Comparison of ENCODE assay signal across 8 mouse cellular contexts in genomic region chr2:170507734-170508133, GRCm38 (mm10). TPM values are rescaled to one million over a fixed set of nuclear protein-coding genes. Genes with fewer than 3 reads are reported as not detected.
A peak's percentile ranks its signal among the peaks of the same experiment; 100 is the strongest.
DNase-seq lines count a peak whose midpoint lies in the region; ATAC-seq and TF ChIP-seq lines count a peak whose summit lies in the region.

No protein-coding gene starts in this region.

- no peaks in the 10 kb centered on the region for H3K27me3 ChIP-seq in midbrain, embryonic 11.5 days (ENCODE audit: control insufficient read depth, insufficient read depth, low read length)
- no peaks in the 10 kb centered on the region for H3K27me3 ChIP-seq in midbrain, embryonic 15.5 days (replicated peaks)
- 0 out of 2 replicates have a peak, but pooled peaks cover under 1% of the 10 kb centered on the region for H3K27me3 ChIP-seq in kidney, postnatal 0 days (ENCODE audit: insufficient read depth, low read length)
- 0 out of 2 replicates have a peak, but pooled peaks cover 5% of the 10 kb centered on the region for H3K27me3 ChIP-seq in liver, embryonic 13.5 days

- WGBS in midbrain, embryonic 11.5 days = 6% methylated on average over 10 of the region's 10 CpGs
- 7% methylated on average over 10 of the region's 10 CpGs for WGBS in midbrain, embryonic 15.5 days
- 7% methylated on average over 10 of the region's 10 CpGs for WGBS in kidney, postnatal 0 days
- 3% methylated on average over 10 of the region's 10 CpGs for WGBS in liver, embryonic 13.5 days (ENCODE audit: insufficient replicate concordance)

- DNase-seq in midbrain, embryonic 11.5 days (ENCODE audit: low spot score, missing footprints) = peak; percentile 99
- peak; percentile 84 to 88 for DNase-seq in cerebellum, adult 18-20 months
- DNase-seq in frontal cortex, postnatal 14 days (ENCODE audit: low spot score in 2 of 2) = peak; percentile 62 to 86
- DNase-seq in kidney, postnatal 0 days (ENCODE audit: low spot score) = peak; percentile 93
- DNase-seq in liver, embryonic 13.5 days = peak; percentile 44
- DNase-seq in ovary, postnatal 36 days (ENCODE audit: low spot score) = peak; percentile 73
- peak; percentile 76 for DNase-seq in thymus, postnatal 14 days

- ATAC-seq in midbrain, embryonic 11.5 days (ENCODE audit: low FRiP score) = 0 out of 2 replicates have a peak, but pooled peaks have one; percentile 43
- no peak for ATAC-seq in midbrain, embryonic 15.5 days (replicated peaks)
- ATAC-seq in kidney, postnatal 0 days (replicated peaks; ENCODE audit: low FRiP score, low read depth) = no peak
- no peak for ATAC-seq in liver, embryonic 13.5 days (ENCODE audit: low read depth)

- H3K9ac ChIP-seq in midbrain, embryonic 11.5 days (ENCODE audit: low read length) = no peak overlapping the region
- H3K9ac ChIP-seq in midbrain, embryonic 15.5 days = no peak overlapping the region
- H3K9ac ChIP-seq in kidney, postnatal 0 days (ENCODE audit: low read depth, low read length) = no peak overlapping the region
- no peak overlapping the region for H3K9ac ChIP-seq in liver, embryonic 13.5 days

- H3K27ac ChIP-seq in midbrain, embryonic 11.5 days (ENCODE audit: low read depth, low read length) = no peak overlapping the region
- H3K27ac ChIP-seq in midbrain, embryonic 15.5 days = no peak overlapping the region
- H3K27ac ChIP-seq in kidney, postnatal 0 days = no peak overlapping the region
- H3K27ac ChIP-seq in liver, embryonic 13.5 days = no peak overlapping the region

- H3K4me3 ChIP-seq in midbrain, embryonic 11.5 days (ENCODE audit: low read depth, low read length) = no peak overlapping the region
- no peak overlapping the region for H3K4me3 ChIP-seq in midbrain, embryonic 15.5 days
- no peak overlapping the region for H3K4me3 ChIP-seq in kidney, postnatal 0 days (replicated peaks; ENCODE audit: low read depth, low read length)
- no peak overlapping the region for H3K4me3 ChIP-seq in liver, embryonic 13.5 days (replicated peaks)

- H3K9me3 ChIP-seq in midbrain, embryonic 11.5 days (ENCODE audit: control insufficient read depth, low read length) = no peaks in the 10 kb centered on the region
- H3K9me3 ChIP-seq in midbrain, embryonic 15.5 days = no peaks in the 10 kb centered on the region
- H3K9me3 ChIP-seq in kidney, postnatal 0 days (replicated peaks; ENCODE audit: low read length) = no peaks in the 10 kb centered on the region
- H3K9me3 ChIP-seq in liver, embryonic 13.5 days (replicated peaks) = no peaks in the 10 kb centered on the region

- TF ChIP-seq CTCF in kidney, postnatal 0 days (IDR thresholded peaks at IDR 0.05; ENCODE audit: low read depth) = peak; percentile 93

- no peaks in the 10 kb centered on the region for H3K36me3 ChIP-seq in midbrain, embryonic 11.5 days (ENCODE audit: control insufficient read depth, insufficient read depth, low read length)
- no peaks in the 10 kb centered on the region for H3K36me3 ChIP-seq in midbrain, embryonic 15.5 days (replicated peaks)
- no peaks in the 10 kb centered on the region for H3K36me3 ChIP-seq in kidney, postnatal 0 days (ENCODE audit: insufficient read depth, low read length)
- H3K36me3 ChIP-seq in liver, embryonic 13.5 days = no peaks in the 10 kb centered on the region

- peaks cover 13% of the 10 kb centered on the region; the same call in 1 of the 2 replicates for H3K4me1 ChIP-seq in midbrain, embryonic 11.5 days (ENCODE audit: control insufficient read depth, insufficient read depth, low read length)
- peaks cover 25% of the 10 kb centered on the region for H3K4me1 ChIP-seq in midbrain, embryonic 15.5 days
- peaks cover 9% of the 10 kb centered on the region; the same call in 1 of the 2 replicates for H3K4me1 ChIP-seq in kidney, postnatal 0 days (replicated peaks; ENCODE audit: insufficient read depth, low read length)
- H3K4me1 ChIP-seq in liver, embryonic 13.5 days (replicated peaks) = peaks cover 28% of the 10 kb centered on the region

- no peak overlapping the region for H3K4me2 ChIP-seq in midbrain, embryonic 11.5 days
- H3K4me2 ChIP-seq in midbrain, embryonic 15.5 days = no peak overlapping the region
- no peak overlapping the region for H3K4me2 ChIP-seq in kidney, postnatal 0 days (ENCODE audit: low read length)
- no peak overlapping the region for H3K4me2 ChIP-seq in liver, embryonic 13.5 days

RNA-seq across cellular contexts. Expression of gene Cyp24a1, which starts 10.8 kb away (rescaled TPM):
- polyA plus RNA-seq in midbrain, embryonic 11.5 days (2014; fragmentation: Nextera tagmentation; extraction: Ambion mirVana) = 0.05 and 0.07 TPM in 2 replicates
- polyA plus RNA-seq in midbrain, embryonic 15.5 days (2015; fragmentation: Nextera tagmentation; extraction: Ambion mirVana) = 0.09 and 0.14 TPM in 2 replicates
- 7.4 TPM in 2 replicates for polyA plus RNA-seq in kidney, postnatal 0 days (2015; fragmentation: Nextera tagmentation; extraction: Ambion mirVana)
- polyA plus RNA-seq in liver, embryonic 13.5 days (2015; fragmentation: Nextera tagmentation; extraction: Ambion mirVana) = 0.02 TPM in 1 of 2 replicates, not detected in the other

RNA-seq across cellular contexts. Expression of gene Pfdn4, which starts 11.5 kb away (rescaled TPM):
- 118 and 138 TPM in 2 replicates for polyA plus RNA-seq in midbrain, embryonic 11.5 days (2014; fragmentation: Nextera tagmentation; extraction: Ambion mirVana)
- polyA plus RNA-seq in midbrain, embryonic 15.5 days (2015; fragmentation: Nextera tagmentation; extraction: Ambion mirVana) = 103 and 110 TPM in 2 replicates
- 105 and 113 TPM in 2 replicates for polyA plus RNA-seq in kidney, postnatal 0 days (2015; fragmentation: Nextera tagmentation; extraction: Ambion mirVana)
- 50.0 and 61.9 TPM in 2 replicates for polyA plus RNA-seq in liver, embryonic 13.5 days (2015; fragmentation: Nextera tagmentation; extraction: Ambion mirVana)

Comparison
In these comparisons a context has a peak if more than half of its experiments do, and no peak if none do; other contexts are left out.
1. DNase-seq: peak in every context shown above with its lines; median percentile 99 in midbrain, embryonic 11.5 days; 93 in kidney, postnatal 0 days; 86 in cerebellum, adult 18-20 months; 76 in thymus, postnatal 14 days; 74 in frontal cortex, postnatal 14 days; 73 in ovary, postnatal 36 days; 44 in liver, embryonic 13.5 days.